Mouse (Mus musculus) liver, embryonic 14.5 days (tissue): Measurements from ENCODE around the gene Mecp2. TPM values are rescaled to one million over a fixed set of nuclear protein-coding genes. Genes with fewer than 3 reads are reported as not detected.
A peak's percentile ranks its signal among the peaks of the same experiment; 100 is the strongest.
"Not testable (repeated sequence)": the region's sequence is repeated elsewhere in the genome, so short reads cannot be mapped to it uniquely, and the experiment has no call there.

Experiments
- ATAC-seq: fragments of 200-750 bp; cut with Nextera tagmentation; 2 replicates; pipeline ENCODE4 v1.8.0; 2017; ENCODE audit warnings: moderate number of reproducible peaks, mild to moderate bottlenecking, moderate library complexity; ENCODE audit not compliant: insufficient read depth
- DNase-seq, 3 experiments: peaks; one replicate each; pipeline ENCODE4 v3.0.0-alpha.2; 2012 to 2013; ENCODE audit warnings: low read depth in 3 of 3, low spot score in 3 of 3
- H3K27ac ChIP-seq: fragments of 300-500 bp; sonication (generic); 2 replicates; pipeline ENCODE4 v1.5.1; 2014; ENCODE audit warnings: moderate library complexity, mild to moderate bottlenecking, control low read depth, inconsistent platforms
- H3K27me3 ChIP-seq: fragments of 300-500 bp; sonication (generic); 2 replicates; pipeline ENCODE4 v1.6.1; 2014; ENCODE audit warnings: mild to moderate bottlenecking, low read length, moderate library complexity; ENCODE audit not compliant: control insufficient read depth, insufficient read depth
- H3K36me3 ChIP-seq: fragments of 300-500 bp; sonication (generic); replicated peaks from 2 replicates; pipeline ENCODE4 v1.6.1; 2014; ENCODE audit warnings: low read depth; ENCODE audit not compliant: control insufficient read depth, insufficient read depth
- H3K4me1 ChIP-seq, 2 experiments: fragments of 200-500 bp in 1 of 2; fragments of 300-500 bp in 1 of 2; sonication (generic) in 1 of 2; replicated peaks; 2 replicates each; pipeline ENCODE4 v1.6.1; 2012 to 2014; ENCODE audit warnings: antibody characterized with exemption in 1 of 2, inconsistent platforms in 1 of 2, low read length in 1 of 2; ENCODE audit not compliant: control insufficient read depth in 2 of 2, insufficient read depth in 2 of 2
- H3K4me2 ChIP-seq: fragments of 300-500 bp; sonication (generic); 2 replicates; pipeline ENCODE4 v1.6.1; 2014; ENCODE audit warnings: low read depth, mild to moderate bottlenecking, control low read depth, moderate library complexity
- H3K4me3 ChIP-seq, 2 experiments: fragments of 200-500 bp in 1 of 2; fragments of 300-500 bp in 1 of 2; sonication (generic) in 1 of 2; 2 replicates each; pipeline ENCODE4 v1.5.1; 2012 to 2014; ENCODE audit warnings: low read depth in 2 of 2, low read length in 2 of 2, mild to moderate bottlenecking in 2 of 2, control low read depth in 1 of 2, inconsistent platforms in 1 of 2, moderate library complexity in 1 of 2; ENCODE audit not compliant: insufficient read depth in 1 of 2
- H3K9ac ChIP-seq: fragments of 300-500 bp; sonication (generic); replicated peaks from 2 replicates; pipeline ENCODE4 v1.6.1; 2014; ENCODE audit warnings: mild to moderate bottlenecking, control low read depth, moderate library complexity
- H3K9me3 ChIP-seq: fragments of 300-500 bp; sonication (generic); 2 replicates; pipeline ENCODE4 v1.6.1; 2016; ENCODE audit warnings: low read length, mixed read lengths; ENCODE audit not compliant: control insufficient read depth
- CTCF ChIP-seq: IDR thresholded peaks from 2 replicates; pipeline ENCODE4 v1.5.1; 2016; ENCODE audit warnings: antibody characterized with exemption, low read depth, control low read depth
- EP300 ChIP-seq: IDR thresholded peaks from 2 replicates; pipeline ENCODE4 v1.6.1; 2016; ENCODE audit warnings: antibody characterized with exemption, low read depth
- WGBS: fragments of 180-500 bp; shearing (Covaris S2); extraction: QIAGEN DNeasy Blood & Tissue Kit; methylation state at CpG from one replicate; pipeline ENCODE4 v1.1.7; 2014; ENCODE audit not compliant: insufficient replicate concordance; 5-methylcytosine and 5-hydroxymethylcytosine counted together
- polyA plus RNA-seq, 2 experiments: library from polyadenylated mRNA; depleted of rRNA in 1 of 2; stranded (reverse) in 1 of 2; unstranded in 1 of 2; fragments of >200 nt; fragmentation: Nextera tagmentation in 1 of 2; extraction: Ambion mirVana in 1 of 2; gene quantifications; 2 replicates each; pipeline versions ENCODE4 v1.2.1 to v1.2.3; 2012 to 2014

Mecp2 gene
- polyA plus RNA-seq (2012; rRNA removed) (2.2 and 3.2 TPM in 2 replicates), polyA plus RNA-seq (2014; fragmentation: Nextera tagmentation; extraction: Ambion mirVana) (4.4 and 6.0 TPM in 2 replicates)

DNA sequence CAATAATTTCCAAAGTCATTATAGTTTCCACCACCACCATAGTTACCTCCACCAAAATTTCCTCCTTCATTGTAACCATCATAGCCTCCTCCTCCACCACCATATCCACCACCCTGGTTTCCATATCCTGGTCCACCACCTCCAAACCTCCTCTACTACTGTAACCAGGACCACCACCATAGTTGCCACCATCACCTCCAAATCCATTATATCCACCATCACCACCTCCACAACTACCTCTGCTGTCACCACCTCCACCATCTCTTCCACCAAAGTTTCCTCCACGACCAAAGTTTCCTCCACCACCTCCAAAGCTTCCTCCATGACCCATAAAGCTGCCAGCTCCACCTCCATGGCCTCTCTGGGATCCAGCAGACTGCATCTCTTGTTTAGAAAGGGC, at the start of gene Mecp2:
TSS of gene Mecp2 (minus strand) at position 101 of the 400 bp plus-strand sequence.
- ATAC-seq: not testable (repeated sequence)

DNA sequence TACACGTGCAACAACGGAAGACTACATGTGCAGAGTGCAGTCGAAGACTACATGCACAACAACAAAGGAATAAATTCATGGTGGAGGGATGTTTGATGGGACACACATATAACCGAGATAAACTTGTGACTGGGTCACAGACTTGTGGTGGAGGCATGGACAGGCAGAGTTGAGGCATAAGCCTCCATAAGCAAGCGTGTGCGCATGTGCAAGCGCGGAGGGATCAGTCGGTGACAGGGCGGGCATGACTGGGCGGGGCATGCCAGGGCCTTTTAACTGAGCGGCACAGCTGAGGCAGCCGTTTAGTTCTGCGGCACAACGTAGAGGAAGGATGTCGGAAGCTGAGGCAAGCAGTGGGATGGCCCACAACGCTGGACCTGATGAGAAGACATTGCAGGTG, 41.8 kb upstream of the Mecp2 start, which contains the start of gene Tktl1:
TSS of gene Tktl1 (plus strand) at position 301 of the 400 bp plus-strand sequence.
- TF ChIP-seq EP300: no peak
- TF ChIP-seq CTCF: no peak
- no peaks in the 10 kb centered on the region for H3K9me3 ChIP-seq
- no peak within 1 kb of the TSS for H3K4me3 ChIP-seq
- ATAC-seq (no peak), DNase-seq (no peak)
- no peaks in the 10 kb centered on the region for H3K36me3 ChIP-seq
- H3K4me1 ChIP-seq: no peaks in the 10 kb centered on the region
- 75% methylated on average over 17 of the region's 17 CpGs for WGBS
- no peak within 1 kb of the TSS for H3K4me2 ChIP-seq
- no peaks in the 10 kb centered on the region for H3K27me3 ChIP-seq
- no peak within 1 kb of the TSS for H3K9ac ChIP-seq
- no peak within 1 kb of the TSS for H3K27ac ChIP-seq

More for the DNA sequence above, at the start of gene Mecp2:
- H3K4me2 ChIP-seq, DNase-seq, H3K36me3 ChIP-seq, H3K4me1 ChIP-seq, H3K27ac ChIP-seq, H3K27me3 ChIP-seq, H3K9ac ChIP-seq, H3K9me3 ChIP-seq, H3K4me3 ChIP-seq: not testable (repeated sequence)
- 9% methylated on average over 1 of the region's 1 CpGs for WGBS

DNA sequence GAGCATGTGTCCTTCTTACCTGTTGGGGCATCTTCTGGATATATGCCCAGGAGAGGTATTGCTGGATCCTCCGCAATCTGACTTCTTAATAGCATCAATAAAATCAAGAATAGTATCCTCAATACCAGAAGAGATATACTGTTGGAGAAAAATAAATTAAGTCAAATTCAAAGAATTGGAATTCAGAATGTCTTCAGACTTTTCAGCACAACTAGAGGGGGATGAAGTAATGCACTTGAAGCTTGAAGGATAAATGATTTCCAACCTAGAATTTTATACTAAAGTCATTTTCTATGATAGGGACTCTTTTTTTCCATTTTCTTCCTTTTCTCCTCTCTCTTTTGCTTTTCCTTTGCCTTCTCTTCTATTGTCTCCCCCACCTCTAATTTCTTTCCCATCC, 32.6 kb upstream of the Mecp2 start, which contains the start of gene Tex28:
TSS of gene Tex28 (minus strand) at position 101 of the 400 bp plus-strand sequence.
- no peak for TF ChIP-seq EP300
- TF ChIP-seq CTCF: no peak

DNA sequence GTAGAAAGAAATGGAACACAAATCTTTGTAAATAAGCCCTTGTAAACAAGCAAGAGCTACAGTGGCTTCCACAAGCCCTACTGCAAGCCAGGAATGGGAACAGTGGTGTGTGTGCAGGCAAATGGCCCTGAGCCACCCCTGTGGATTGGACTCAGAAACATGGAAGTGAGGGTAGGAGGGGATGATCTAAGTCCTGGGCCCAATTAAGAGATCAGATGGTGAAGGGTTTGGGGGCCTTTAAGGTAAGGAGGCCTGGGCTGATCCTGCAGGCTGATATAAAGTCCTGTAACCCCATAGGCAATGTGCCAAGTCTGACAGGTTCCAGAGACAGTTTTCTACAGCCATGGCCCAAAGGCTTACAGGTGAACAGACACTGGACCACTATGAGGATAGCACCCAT, 8.0 kb downstream of the Mecp2 start, which contains the start of gene Opn1mw:
TSS of gene Opn1mw (plus strand) at position 301 of the 400 bp plus-strand sequence.
- H3K4me3 ChIP-seq: no peak within 1 kb of the TSS
- DNase-seq: no peak
- H3K36me3 ChIP-seq: no peaks in the 10 kb centered on the region
- ATAC-seq: no peak
- H3K9ac ChIP-seq: no peak within 1 kb of the TSS
- H3K27me3 ChIP-seq: no peaks in the 10 kb centered on the region
- H3K9me3 ChIP-seq: no peaks in the 10 kb centered on the region
- no peak for TF ChIP-seq EP300
- no peak for TF ChIP-seq CTCF
- no peak within 1 kb of the TSS for H3K4me2 ChIP-seq
- H3K4me1 ChIP-seq: no peaks in the 10 kb centered on the region
- no peak within 1 kb of the TSS for H3K27ac ChIP-seq

More for the DNA sequence above, 32.6 kb upstream of the Mecp2 start, which contains the start of gene Tex28:
- Histone ChIP-seq H3K9ac (no peak within 1 kb of the TSS), H3K36me3 (no peaks in the 10 kb centered on the region), H3K27ac (no peak within 1 kb of the TSS), H3K4me2 (no peak within 1 kb of the TSS), H3K4me3 (no peak within 1 kb of the TSS), H3K4me1 (no peaks in the 10 kb centered on the region), H3K27me3 (no peaks in the 10 kb centered on the region), H3K9me3 (no peaks in the 10 kb centered on the region)
- 58% methylated on average over 1 of the region's 1 CpGs for WGBS
- no peak for DNase-seq
- no peak for ATAC-seq

DNA sequence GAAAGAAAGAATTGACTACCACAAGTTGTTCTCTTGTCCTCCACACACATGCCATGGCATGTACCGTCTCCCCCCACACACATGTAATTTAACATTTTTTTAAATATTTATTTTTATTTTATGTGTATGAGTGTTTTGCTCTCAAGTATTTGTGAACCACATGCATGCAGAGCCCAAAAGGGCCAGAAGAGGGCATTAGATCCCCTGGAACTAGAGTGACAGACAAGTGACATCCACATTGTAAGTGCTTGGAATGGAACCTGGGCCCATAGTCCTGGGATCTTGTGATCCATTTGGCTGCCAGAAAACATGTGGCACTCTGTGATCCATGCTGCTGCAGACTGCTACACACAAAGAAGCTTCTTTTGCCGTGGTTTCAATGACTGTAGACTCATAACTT, 10.2 kb downstream of the Mecp2 start:
- TF ChIP-seq EP300: no peak
- peak; percentile 48; the same call in 1 of the 2 replicates for TF ChIP-seq CTCF
- Histone ChIP-seq H3K4me2 (no peak overlapping the region), H3K9me3 (no peaks in the 10 kb centered on the region), H3K4me3 (no peak overlapping the region), H3K36me3 (no peaks in the 10 kb centered on the region), H3K27me3 (no peaks in the 10 kb centered on the region), H3K27ac (no peak overlapping the region), H3K4me1 (no peaks in the 10 kb centered on the region), H3K9ac (no peak overlapping the region)
- ATAC-seq (no peak), DNase-seq (no peak)
- WGBS: 27% methylated on average over 2 of the region's 2 CpGs
